Mouse (Mus musculus) stomach, embryonic 14.5 days (tissue): ENCODE results near the gene Cox8b. TPM values are rescaled to one million over a fixed set of nuclear protein-coding genes. Genes with fewer than 3 reads are reported as not detected.

Experiments
- ATAC-seq: fragments of 200-750 bp; cut with Nextera tagmentation; 2 replicates; pipeline ENCODE4 v1.8.0; 2017; ENCODE audit warnings: low read depth, moderate TSS enrichment; ENCODE audit not compliant: insufficient number of reproducible peaks, insufficient read depth, low FRiP score
- H3K27ac ChIP-seq: fragments of 300-500 bp; sonication (generic); 2 replicates; pipeline ENCODE4 v1.5.1; 2014; ENCODE audit warnings: mild to moderate bottlenecking, low read length, moderate library complexity, mixed read lengths
- H3K27me3 ChIP-seq: fragments of 300-500 bp; sonication (generic); 2 replicates; pipeline ENCODE4 v1.6.1; 2014; ENCODE audit warnings: low read length, control low read depth, mixed read lengths; ENCODE audit not compliant: control insufficient read depth, insufficient read depth
- H3K36me3 ChIP-seq: fragments of 300-500 bp; sonication (generic); 2 replicates; pipeline ENCODE4 v1.6.1; 2014; ENCODE audit warnings: mild to moderate bottlenecking, control low read depth, low read length, moderate library complexity, mixed read lengths; ENCODE audit not compliant: control insufficient read depth, insufficient read depth
- H3K4me1 ChIP-seq: fragments of 300-500 bp; sonication (generic); 2 replicates; pipeline ENCODE4 v1.6.1; 2014; ENCODE audit warnings: low read length, control low read depth, mixed read lengths; ENCODE audit not compliant: control insufficient read depth, insufficient read depth
- H3K4me2 ChIP-seq: fragments of 300-500 bp; sonication (generic); replicated peaks from 2 replicates; pipeline ENCODE4 v1.6.1; 2014; ENCODE audit warnings: low read depth, low read length, control low read depth
- H3K4me3 ChIP-seq: fragments of 300-500 bp; sonication (generic); 2 replicates; pipeline ENCODE4 v1.5.1; 2014; ENCODE audit warnings: low read depth, low read length, control low read depth
- H3K9ac ChIP-seq: fragments of 300-500 bp; sonication (generic); replicated peaks from 2 replicates; pipeline ENCODE4 v1.6.1; 2014; ENCODE audit warnings: low read depth, mild to moderate bottlenecking, control low read depth, low read length, moderate library complexity, mixed read lengths
- H3K9me3 ChIP-seq: fragments of 300-500 bp; sonication (generic); 2 replicates; pipeline ENCODE4 v1.6.1; 2016; ENCODE audit warnings: low read depth, low read length, control low read depth; ENCODE audit not compliant: control insufficient read depth
- WGBS: fragments of 180-500 bp; shearing (Covaris S2); extraction: QIAGEN DNeasy Blood & Tissue Kit; methylation state at CpG from one replicate; pipeline ENCODE4 v1.1.7; 2014; 5-methylcytosine and 5-hydroxymethylcytosine counted together
- polyA plus RNA-seq: library from polyadenylated mRNA; unstranded; fragments of >200 nt; fragmentation: Nextera tagmentation; extraction: Ambion mirVana; gene quantifications from 2 replicates; pipeline ENCODE4 v1.2.1, GENCODE M21; 2014

Cox8b gene
- polyA plus RNA-seq, 1 experiment from 2014 or later: 0.87 TPM

DNA sequence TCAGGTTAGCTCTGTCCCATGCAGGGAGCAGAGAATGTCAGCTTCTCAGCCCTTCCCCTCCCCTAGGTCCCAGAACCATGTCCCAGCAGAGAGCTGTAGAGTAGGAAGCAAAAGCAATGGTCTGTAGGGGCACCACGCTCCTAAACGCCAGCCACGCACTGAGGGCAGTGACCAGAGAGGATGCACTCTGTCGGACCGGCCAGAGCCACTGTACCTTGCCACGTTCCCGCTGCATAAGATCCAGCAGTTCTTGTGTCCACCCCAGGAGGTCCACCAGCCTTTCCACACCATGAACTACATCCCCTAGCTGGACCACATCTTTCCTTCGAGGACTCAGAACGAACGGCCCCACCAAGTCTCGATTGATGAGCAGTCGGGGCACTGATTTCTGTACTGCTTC lies 35.5 kb downstream of the Cox8b start:
- Histone ChIP-seq H3K9ac (no peak overlapping the region), H3K9me3 (no peaks in the 10 kb centered on the region), H3K36me3 (peaks cover 38% of the 10 kb centered on the region), H3K4me1 (no peaks in the 10 kb centered on the region), H3K27me3 (no peaks in the 10 kb centered on the region), H3K4me3 (no peak overlapping the region), H3K4me2 (no peak overlapping the region), H3K27ac (no peak overlapping the region)
- no peak for ATAC-seq
- WGBS: 90% methylated on average over 12 of the region's 12 CpGs

DNA sequence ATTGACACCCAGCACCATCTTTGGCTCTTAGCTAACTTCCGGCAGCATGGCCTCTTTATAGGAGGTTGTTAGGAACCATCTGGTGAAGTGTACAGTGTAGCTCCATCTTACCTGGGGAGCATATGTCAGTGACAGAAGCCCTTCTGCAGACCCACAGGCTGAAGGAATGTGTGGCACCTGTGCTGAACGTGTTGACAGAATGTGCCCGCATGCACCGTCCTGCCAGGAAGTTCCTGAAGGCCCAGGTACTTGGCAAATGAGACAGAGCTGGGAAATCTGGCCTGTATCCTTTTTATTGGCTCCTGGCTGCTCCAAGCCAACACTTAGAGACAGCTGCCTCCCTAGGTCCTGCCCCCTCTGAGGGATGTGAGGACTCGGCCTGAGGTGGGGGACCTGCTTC lies 39.5 kb downstream of the Cox8b start:
- H3K27ac ChIP-seq: no peak overlapping the region
- 82% methylated on average over 5 of the region's 5 CpGs for WGBS
- no peaks in the 10 kb centered on the region for H3K9me3 ChIP-seq
- H3K4me1 ChIP-seq: peaks cover 7% of the 10 kb centered on the region
- no peaks in the 10 kb centered on the region for H3K27me3 ChIP-seq
- H3K36me3 ChIP-seq: peaks cover 53% of the 10 kb centered on the region
- ATAC-seq: no peak
- H3K4me2 ChIP-seq: no peak overlapping the region
- H3K9ac ChIP-seq: no peak overlapping the region
- no peak overlapping the region for H3K4me3 ChIP-seq

DNA sequence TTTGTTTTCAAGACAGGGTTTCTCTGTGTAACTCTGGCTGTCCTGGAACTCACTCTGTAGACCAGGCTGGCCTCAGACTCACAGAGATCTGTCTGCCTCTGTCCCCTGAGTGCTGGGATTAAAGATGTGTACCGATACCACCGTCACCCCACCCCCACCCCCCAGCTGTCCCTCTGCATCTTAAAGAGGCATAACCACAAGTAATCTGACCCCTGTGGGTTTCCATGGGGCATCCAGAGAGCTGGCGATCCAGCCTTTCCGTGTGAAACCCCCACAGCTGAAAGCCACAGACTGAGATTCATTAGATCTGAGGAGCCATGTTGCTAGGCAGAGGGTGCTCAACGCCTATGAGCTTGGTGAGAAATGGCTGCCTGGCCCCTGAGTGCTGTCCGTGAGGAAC lies 40.2 kb downstream of the Cox8b start:
- Histone ChIP-seq H3K9me3 (no peaks in the 10 kb centered on the region), H3K9ac (no peak overlapping the region), H3K4me3 (no peak overlapping the region), H3K27me3 (no peaks in the 10 kb centered on the region), H3K4me2 (no peak overlapping the region), H3K4me1 (peaks cover 12% of the 10 kb centered on the region), H3K27ac (no peak overlapping the region), H3K36me3 (peaks cover 53% of the 10 kb centered on the region)
- 74% methylated on average over 6 of the region's 6 CpGs for WGBS
- ATAC-seq: no peak

DNA sequence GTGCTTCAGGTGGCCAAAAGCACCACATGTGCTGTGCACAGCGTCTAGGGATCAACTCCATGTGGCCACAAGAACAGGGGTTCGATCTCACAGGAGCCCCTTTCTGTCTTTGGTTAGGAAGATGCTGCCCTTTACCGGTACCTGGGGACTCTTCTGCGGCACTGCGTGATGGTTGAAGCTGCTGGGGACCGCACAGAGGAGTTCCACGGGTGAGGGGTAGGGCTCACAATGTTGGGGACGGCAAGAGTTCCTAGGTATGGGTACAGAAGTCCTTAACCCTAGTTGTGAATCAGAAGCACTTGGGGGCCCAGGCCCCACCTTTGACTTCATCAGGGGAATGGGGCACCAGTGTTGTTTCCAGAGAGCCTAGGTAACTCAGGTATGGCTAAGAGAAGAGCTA lies 41.5 kb downstream of the Cox8b start:
- Histone ChIP-seq H3K27me3 (no peaks in the 10 kb centered on the region), H3K4me3 (no peak overlapping the region; the same call in 1 of the 2 replicates), H3K36me3 (peaks cover 58% of the 10 kb centered on the region), H3K27ac (no peak overlapping the region), H3K4me1 (peaks cover 13% of the 10 kb centered on the region), H3K9me3 (no peaks in the 10 kb centered on the region), H3K4me2 (peak overlapping the region; percentile 99; the same call in 1 of the 2 replicates), H3K9ac (0 out of 2 replicates have a peak overlapping the region, but pooled peaks have one; percentile 88)
- ATAC-seq: no peak
- 94% methylated on average over 8 of the region's 8 CpGs for WGBS

DNA sequence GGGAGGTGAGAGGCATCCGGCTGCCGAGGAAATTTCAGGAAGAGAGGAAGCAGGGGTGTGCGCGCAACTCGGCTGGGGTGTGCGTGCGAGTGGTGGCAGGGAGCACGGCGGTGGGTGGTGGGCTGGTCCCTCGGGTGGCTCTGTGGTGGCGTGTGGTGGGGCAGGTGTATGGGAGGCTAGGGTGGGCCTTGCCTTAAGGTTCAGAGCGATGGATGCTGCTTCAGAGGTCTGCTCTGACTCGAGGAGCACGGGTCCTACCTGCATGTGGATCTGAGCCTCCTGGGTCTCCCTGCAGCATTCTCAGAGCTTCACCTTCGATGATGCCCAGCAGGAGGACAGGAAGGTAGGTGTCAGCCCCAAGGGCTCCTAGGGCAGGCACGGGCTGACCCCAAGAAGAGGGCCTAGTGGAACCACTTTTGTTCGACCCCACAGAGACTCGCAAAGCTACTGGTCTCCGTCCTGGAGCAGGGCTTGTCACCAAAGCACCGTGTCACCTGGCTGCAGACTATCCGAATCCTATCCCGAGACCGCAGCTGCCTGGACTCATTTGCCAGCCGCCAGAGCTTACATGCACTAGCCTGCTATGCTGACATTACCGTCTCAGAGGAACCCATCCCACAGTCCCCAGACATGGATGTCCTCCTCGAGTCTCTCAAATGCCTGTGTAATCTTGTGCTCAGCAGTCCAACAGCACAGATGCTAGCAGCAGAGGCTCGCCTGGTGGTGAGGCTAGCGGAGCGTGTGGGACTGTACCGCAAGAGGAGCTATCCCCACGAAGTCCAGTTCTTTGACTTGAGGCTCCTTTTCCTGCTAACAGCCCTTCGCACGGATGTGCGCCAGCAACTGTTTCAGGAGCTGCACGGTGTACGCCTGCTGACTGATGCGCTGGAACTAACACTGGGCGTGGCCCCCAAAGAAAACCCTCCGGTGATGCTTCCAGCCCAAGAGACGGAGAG lies 42.4 kb downstream of the Cox8b start, which contains the start of gene Bet1l:
Gene Bet1l (minus strand): TSS at position 28 of the 956 bp plus-strand sequence.
- Histone ChIP-seq H3K27me3 (no peaks in the 10 kb centered on the region), H3K4me1 (peaks cover 13% of the 10 kb centered on the region), H3K4me3 (peak within 1 kb of the TSS; percentile 87), H3K9ac (peak within 1 kb of the TSS; percentile 88), H3K36me3 (peaks cover 56% of the 10 kb centered on the region), H3K9me3 (no peaks in the 10 kb centered on the region), H3K4me2 (peak within 1 kb of the TSS; percentile 99), H3K27ac (peak within 1 kb of the TSS; percentile 94)
- WGBS: 36% methylated on average over 40 of the region's 40 CpGs
- ATAC-seq: peak; percentile 30

DNA sequence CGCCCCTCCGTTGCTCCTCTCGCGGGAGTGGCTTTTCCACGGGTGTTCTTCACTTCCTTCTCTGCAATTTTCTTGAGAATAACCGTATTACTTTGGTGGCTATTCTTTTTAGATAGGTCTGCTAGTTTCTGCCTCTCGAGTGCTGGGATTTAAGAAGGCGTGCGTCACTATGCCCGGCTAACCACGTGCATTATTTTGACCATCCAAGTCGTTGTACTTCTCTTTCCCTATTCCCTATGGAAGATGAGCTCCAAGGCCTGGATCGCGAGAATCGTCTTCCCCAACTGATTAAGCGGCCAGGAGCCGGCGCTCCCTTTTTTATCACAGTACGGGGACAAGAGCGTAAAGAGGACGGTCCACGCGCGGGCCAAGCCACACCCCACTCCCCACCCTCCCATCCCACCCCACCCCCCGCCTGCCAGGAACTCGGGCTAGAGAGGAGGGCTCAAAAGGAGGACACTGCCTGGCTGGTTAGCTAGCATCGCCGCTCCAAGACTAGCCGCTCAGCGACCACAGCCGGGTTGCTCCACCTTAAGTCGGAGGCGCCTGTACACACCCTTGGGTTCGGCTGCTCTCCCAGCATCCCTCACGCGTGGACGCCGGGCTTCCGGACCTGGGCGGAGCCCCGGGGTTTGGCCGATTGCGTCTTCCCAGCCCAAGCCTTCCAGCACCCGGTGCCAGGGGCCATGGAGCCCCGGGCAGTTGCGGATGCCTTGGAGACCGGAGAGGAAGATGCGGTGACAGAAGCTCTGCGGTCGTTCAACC lies 43.3 kb downstream of the Cox8b start, which contains the start of gene Ric8a:
Gene Ric8a (plus strand): TSS at position 173 of the 765 bp plus-strand sequence.
- ATAC-seq: peak; percentile 79
- whole genome bisulfite sequencing: under 1% methylated on average over 50 of the region's 50 CpGs
- no peaks in the 10 kb centered on the region for H3K27me3 ChIP-seq
- peak within 1 kb of the TSS; percentile 94 for H3K27ac ChIP-seq
- H3K4me2 ChIP-seq: peak within 1 kb of the TSS; percentile 99
- H3K4me1 ChIP-seq: peaks cover 13% of the 10 kb centered on the region
- H3K36me3 ChIP-seq: peaks cover 50% of the 10 kb centered on the region
- H3K9me3 ChIP-seq: no peaks in the 10 kb centered on the region
- peak within 1 kb of the TSS; percentile 87 for H3K4me3 ChIP-seq
- H3K9ac ChIP-seq: peak within 1 kb of the TSS; percentile 88

DNA sequence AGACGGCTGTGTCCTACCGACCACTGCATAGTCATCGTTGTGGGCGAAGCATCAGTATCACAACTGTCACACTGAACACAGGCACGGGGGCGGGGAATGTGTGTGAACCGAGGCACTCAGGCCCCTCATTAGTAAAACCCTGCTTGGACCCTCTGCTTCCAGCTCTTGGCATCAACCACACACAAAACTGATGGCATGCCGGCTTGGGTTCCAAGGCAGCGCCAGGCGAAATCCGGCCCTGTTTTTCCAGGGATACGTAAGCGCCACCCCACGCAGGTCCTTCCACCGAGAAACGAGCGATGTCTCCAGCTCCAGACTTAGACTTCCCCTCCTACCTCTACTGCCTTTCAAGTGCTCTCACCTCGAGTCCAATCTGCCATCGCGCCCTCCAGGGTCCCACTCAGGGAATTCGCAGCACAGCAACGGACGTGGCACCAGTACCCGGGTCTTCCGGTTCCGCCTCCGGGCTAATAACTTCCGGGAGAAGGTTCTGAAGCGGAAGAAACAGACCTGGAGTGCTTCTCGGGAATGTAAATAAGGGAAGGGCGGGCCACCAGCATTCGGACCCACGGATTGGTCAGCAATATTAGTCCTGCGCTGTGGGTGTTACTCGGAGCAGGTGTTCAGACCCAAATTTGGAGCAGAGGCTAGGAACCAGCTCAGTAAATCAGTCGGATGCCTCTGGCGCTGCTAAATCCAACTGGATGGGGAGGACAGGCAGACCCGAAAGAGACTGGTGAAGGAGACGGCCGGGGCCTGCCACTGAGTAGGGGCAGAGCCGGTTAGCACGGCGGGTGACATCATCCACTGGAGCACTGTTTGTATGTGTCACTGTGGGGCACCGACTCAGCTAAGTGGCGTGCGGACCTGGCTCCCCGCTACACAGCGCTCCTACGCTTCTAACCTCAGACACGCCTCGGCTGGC lies 44.1 kb downstream of the Cox8b start, which contains the start of gene Gm45785:
Gene Gm45785 (minus strand): TSS at position 472 of the 925 bp plus-strand sequence.
- peak within 1 kb of the TSS; percentile 88 for H3K9ac ChIP-seq
- ATAC-seq: peak; percentile 87
- peaks cover 48% of the 10 kb centered on the region for H3K36me3 ChIP-seq
- H3K4me2 ChIP-seq: peak within 1 kb of the TSS; percentile 99
- peak within 1 kb of the TSS; percentile 87 for H3K4me3 ChIP-seq
- H3K9me3 ChIP-seq: no peaks in the 10 kb centered on the region
- H3K4me1 ChIP-seq: peaks cover 13% of the 10 kb centered on the region
- WGBS: 1% methylated on average over 51 of the region's 51 CpGs
- H3K27ac ChIP-seq: peak within 1 kb of the TSS; percentile 94
- H3K27me3 ChIP-seq: no peaks in the 10 kb centered on the region
